ENCODE assay signal across 8 mouse cellular contexts in the genomic region with DNA sequence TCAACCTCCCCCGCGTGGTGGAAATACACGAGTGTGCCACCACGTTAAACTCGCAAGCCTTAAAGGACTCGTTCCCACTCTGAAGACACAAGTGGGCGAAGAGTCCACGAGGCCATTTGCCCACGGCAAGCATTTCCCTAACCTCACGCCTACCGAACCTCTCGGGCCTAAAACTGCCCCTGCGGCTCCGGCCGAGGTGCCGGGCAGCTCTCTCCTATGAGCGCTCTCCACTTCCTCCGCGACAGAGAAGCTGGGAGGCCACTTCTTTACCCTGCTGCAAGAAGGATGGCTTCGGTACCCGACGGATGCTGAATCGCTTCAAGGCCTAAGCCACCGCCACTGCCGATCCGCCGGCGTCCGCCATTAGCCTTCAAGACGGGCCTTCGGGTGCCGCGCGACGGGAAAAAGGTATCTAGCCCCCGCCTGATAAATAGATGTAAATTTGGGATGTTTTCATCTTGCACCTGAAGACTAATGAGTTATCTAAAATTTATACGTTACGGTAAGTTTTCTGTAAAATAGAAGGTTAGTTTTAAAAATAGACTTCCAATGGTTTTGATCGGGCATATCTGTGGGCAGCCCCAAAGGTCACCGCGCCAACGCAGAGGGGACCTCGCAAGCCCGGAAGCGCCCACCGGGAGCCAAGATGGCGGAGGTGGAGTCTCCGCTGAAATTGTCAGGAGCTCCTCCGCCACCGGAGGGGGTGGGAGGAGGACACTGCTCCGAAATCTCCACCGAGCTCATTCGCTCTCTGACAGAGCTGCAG. TPM values are rescaled to one million over a fixed set of nuclear protein-coding genes. Genes with fewer than 3 reads are reported as not detected.
DNase-seq lines count a peak whose midpoint lies in the region; ATAC-seq lines count a peak whose summit lies in the region.

A gene (plus strand): TSS at position 196 of the 766 bp plus-strand sequence.
A gene (minus strand): TSS at position 383 of the 766 bp plus-strand sequence.

- DNase-seq in adrenal gland, adult (ENCODE audit: inconsistent age in 2 of 2, low spot score in 1 of 2), result peak; percentile 86 to 97
- peak; percentile 91 for DNase-seq in embryo, embryonic 10.5 days (ENCODE audit: low spot score)
- DNase-seq in gastrocnemius, postnatal 25 days, result peak; percentile 79
- peak; percentile 93 for DNase-seq in intestine, embryonic 14.5 days (ENCODE audit: low spot score)
- peak; percentile 85 to 88 for DNase-seq in left cerebral cortex, postnatal 14 days (ENCODE audit: low spot score in 2 of 2)
- DNase-seq in mesoderm, embryonic 11.5 days (ENCODE audit: low read depth, low spot score), result peak; percentile 90
- peak; percentile 75 to 76 for DNase-seq in right cerebral cortex, postnatal 36 days (ENCODE audit: low spot score in 2 of 2)
- DNase-seq in yolk sac, embryonic 10.5 days (ENCODE audit: low spot score), result peak; percentile 87

- 2% methylated on average over 53 of the region's 53 CpGs for WGBS in intestine, embryonic 14.5 days

- peak within 1 kb of the TSS; percentile 98 for H3K9ac ChIP-seq in intestine, embryonic 14.5 days (ENCODE audit: low read length)

- ATAC-seq in intestine, embryonic 14.5 days (replicated peaks; ENCODE audit: low FRiP score, low TSS enrichment, low read depth), result peak; percentile 89

- peak within 1 kb of the TSS; percentile 93 for H3K4me2 ChIP-seq in intestine, embryonic 14.5 days (ENCODE audit: low read length)

- H3K4me3 ChIP-seq in intestine, embryonic 14.5 days (ENCODE audit: low read depth, low read length), result peak within 1 kb of the TSS; percentile 98

- intact Hi-C loops in left cerebral cortex, postnatal 14 days (cut with DNase I), result no loop called here

- peaks cover 20% of the 10 kb centered on the region for H3K4me1 ChIP-seq in intestine, embryonic 14.5 days (replicated peaks; ENCODE audit: control insufficient read depth, insufficient read depth, low read length)

- H3K27ac ChIP-seq in intestine, embryonic 14.5 days (ENCODE audit: low read depth), result peak within 1 kb of the TSS; percentile 92

- H3K36me3 ChIP-seq in intestine, embryonic 14.5 days (ENCODE audit: control insufficient read depth, insufficient read depth, low read length), result peaks cover 55% of the 10 kb centered on the region

- no peaks in the 10 kb centered on the region for H3K9me3 ChIP-seq in intestine, embryonic 14.5 days (ENCODE audit: control insufficient read depth, low read length)

- H3K27me3 ChIP-seq in intestine, embryonic 14.5 days (replicated peaks; ENCODE audit: control insufficient read depth, insufficient read depth, low read length), result no peaks in the 10 kb centered on the region

RNA-seq across cellular contexts. Expression of the first gene that starts in this region (rescaled TPM):
- 10 to 100 TPM; 56.0 to 63.1 TPM for total RNA-seq in gastrocnemius, postnatal 25 days (2021)
- polyA plus RNA-seq in intestine, embryonic 14.5 days (2014; fragmentation: Nextera tagmentation; extraction: Ambion mirVana), result 66.0 and 72.3 TPM in 2 replicates
- total RNA-seq in left cerebral cortex, postnatal 14 days (2021), result 10 to 100 TPM; 54.8 to 56.2 TPM

RNA-seq across cellular contexts. Expression of the second gene that starts in this region (rescaled TPM):
- 10 to 100 TPM; 18.4 to 19.2 TPM for total RNA-seq in gastrocnemius, postnatal 25 days (2021)
- polyA plus RNA-seq in intestine, embryonic 14.5 days (2014; fragmentation: Nextera tagmentation; extraction: Ambion mirVana), result 149 and 176 TPM in 2 replicates
- total RNA-seq in left cerebral cortex, postnatal 14 days (2021), result 10 to 100 TPM; 53.9 to 54.6 TPM

Comparison
In these comparisons a context has a peak if more than half of its experiments do, and no peak if none do; other contexts are left out.
1. Peak in every context shown above with its lines: DNase-seq, ATAC-seq, H3K4me3 ChIP-seq and H3K27ac ChIP-seq.